Mouse (Mus musculus) lung, adult 2 months (tissue): ENCODE measurements around the gene Cpa2.

ENCODE experiments used
- CTCF ChIP-seq: fragments of 200-500 bp; IDR thresholded peaks from 2 replicates; pipeline ENCODE4 v1.5.1; 2011; ENCODE audit warnings: mild to moderate bottlenecking, low read length, control low read depth; ENCODE audit not compliant: insufficient read depth
- POLR2A ChIP-seq: fragments of 200-500 bp; IDR thresholded peaks from 2 replicates; pipeline ENCODE4 v1.6.1; 2011; ENCODE audit warnings: low read depth, mild to moderate bottlenecking, control low read depth, low read length, borderline replicate concordance; ENCODE audit errors: extremely low read depth

DNA sequence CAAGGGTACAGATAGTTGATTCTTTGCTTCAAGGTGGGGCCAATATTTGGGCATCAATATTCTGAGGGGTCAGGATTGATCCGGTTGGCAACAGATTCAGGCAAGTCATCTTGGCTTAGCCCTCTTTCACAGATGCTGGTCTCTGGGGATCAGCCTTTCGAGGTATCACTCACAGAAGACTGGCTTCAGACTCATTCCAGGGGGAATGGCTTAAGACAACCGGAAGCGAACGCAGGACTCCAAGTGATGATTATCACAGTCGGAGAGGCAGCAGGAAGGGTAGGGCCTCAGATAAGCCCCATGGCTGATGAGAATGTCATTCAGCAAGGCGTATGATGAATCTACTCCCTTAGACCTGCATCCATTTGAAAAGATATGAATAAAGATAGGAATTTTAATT lies 53.0 kb downstream of the Cpa2 start:
- TF ChIP-seq CTCF (no peak), POLR2A (no peak)
